Mouse (Mus musculus) MEL (cell line): ENCODE measurements at regions not wholly inside any gene's neighbourhood (a gene's known extent, or its start where the extent isn't known, plus 50 kb on each side); places are given as distances from the start of the nearest gene placed in this dataset.

Source experiments
- DNase-seq: peaks from one replicate; pipeline ENCODE4 v3.0.0; 2011; ENCODE audit warnings: low read depth, low spot score
- H3K27ac ChIP-seq: 2 replicates; pipeline ENCODE4 v1.5.1; 2012; ENCODE audit warnings: low read depth, mild to moderate bottlenecking, control low read depth, low read length, moderate library complexity; ENCODE audit not compliant: control insufficient read depth
- H3K27me3 ChIP-seq, 2 experiments: fragments of 150-350 bp in 1 of 2; sonication (generic) in 1 of 2; 2 replicates each; pipeline ENCODE4 v1.6.1; 2012; ENCODE audit warnings: low read length in 2 of 2, mild to moderate bottlenecking in 2 of 2, improper control_type of control experiment in 1 of 2, moderate library complexity in 1 of 2; ENCODE audit not compliant: insufficient read depth in 2 of 2, control insufficient read depth in 1 of 2
- H3K36me3 ChIP-seq, 2 experiments: 2 replicates each; pipeline ENCODE4 v1.6.1; 2012 to 2014; ENCODE audit warnings: low read length in 2 of 2, improper control_type of control experiment in 1 of 2, inconsistent platforms in 1 of 2, mild to moderate bottlenecking in 1 of 2; ENCODE audit not compliant: insufficient read depth in 2 of 2, control insufficient read depth in 1 of 2
- H3K4me1 ChIP-seq, 2 experiments: fragments of 150-350 bp in 1 of 2; sonication (generic) in 1 of 2; 2 replicates each; pipeline ENCODE4 v1.6.1; 2012; ENCODE audit warnings: low read length in 2 of 2, improper control_type of control experiment in 1 of 2, mild to moderate bottlenecking in 1 of 2; ENCODE audit not compliant: insufficient read depth in 2 of 2, control insufficient read depth in 1 of 2
- H3K4me3 ChIP-seq, 2 experiments: fragments of 150-350 bp in 1 of 2; sonication (generic) in 1 of 2; 2 replicates each; pipeline ENCODE4 v1.5.1; 2012; ENCODE audit warnings: low read depth in 2 of 2, low read length in 2 of 2, mild to moderate bottlenecking in 2 of 2, moderate library complexity in 2 of 2, control low read depth in 1 of 2, improper control_type of control experiment in 1 of 2; ENCODE audit not compliant: control insufficient read depth in 1 of 2, insufficient read depth in 1 of 2
- H3K79me2 ChIP-seq: 2 replicates; pipeline ENCODE4 v1.6.1; 2012; ENCODE audit warnings: mild to moderate bottlenecking, low read length, moderate library complexity; ENCODE audit not compliant: control insufficient read depth, poor library complexity, insufficient read depth
- H3K9ac ChIP-seq: 2 replicates; pipeline ENCODE4 v1.6.1; 2012; ENCODE audit warnings: low read depth, mild to moderate bottlenecking, control low read depth, low read length, moderate library complexity; ENCODE audit not compliant: control insufficient read depth, poor library complexity, severe bottlenecking
- H3K9me3 ChIP-seq: fragments of 150-350 bp; sonication (generic); replicated peaks from 2 replicates; pipeline ENCODE4 v1.6.1; 2012; ENCODE audit warnings: mild to moderate bottlenecking, low read length, improper control_type of control experiment, moderate library complexity; ENCODE audit not compliant: insufficient read depth
- BHLHE40 ChIP-seq: IDR thresholded peaks from 2 replicates; pipeline ENCODE4 v1.6.1; 2012; ENCODE audit warnings: low read depth, mild to moderate bottlenecking, inconsistent platforms, low read length, improper control_type of control experiment, borderline replicate concordance
- CHD1 ChIP-seq: IDR thresholded peaks from 2 replicates; pipeline ENCODE4 v1.6.1; 2012; ENCODE audit warnings: low read depth, mild to moderate bottlenecking, inconsistent platforms, low read length, improper control_type of control experiment
- CHD2 ChIP-seq: IDR thresholded peaks from 2 replicates; pipeline ENCODE4 v1.6.1; 2011; ENCODE audit warnings: low read length, improper control_type of control experiment
- CTCF ChIP-seq, 3 experiments: IDR thresholded peaks in 2 of 3; conservative IDR thresholded peaks in 1 of 3; 2 replicates each; pipeline ENCODE4 v1.5.1; 2011 to 2012; ENCODE audit warnings: low read length in 3 of 3, low read depth in 2 of 3, mild to moderate bottlenecking in 2 of 3, improper control_type of control experiment in 1 of 3, inconsistent platforms in 1 of 3, mixed read lengths in 1 of 3, moderate library complexity in 1 of 3; ENCODE audit not compliant: control insufficient read depth in 1 of 3, insufficient read depth in 1 of 3, poor library complexity in 1 of 3, severe bottlenecking in 1 of 3
- E2F4 ChIP-seq: IDR thresholded peaks from 2 replicates; pipeline ENCODE4 v1.6.1; 2011; ENCODE audit warnings: low read depth, low read length, improper control_type of control experiment, borderline replicate concordance
- KAT2A ChIP-seq: conservative IDR thresholded peaks from 2 replicates; pipeline ENCODE4 v1.6.1; 2012; ENCODE audit warnings: low read depth, low read length, improper control_type of control experiment, inconsistent platforms
- MEF2A ChIP-seq: IDR thresholded peaks from 2 replicates; pipeline ENCODE4 v1.6.1; 2014; ENCODE audit warnings: low read depth, mild to moderate bottlenecking, inconsistent platforms, low read length, improper control_type of control experiment; ENCODE audit not compliant: poor library complexity, insufficient replicate concordance, severe bottlenecking; ENCODE audit errors: extremely low read depth
- RAD21 ChIP-seq: IDR thresholded peaks from 2 replicates; pipeline ENCODE4 v1.6.1; 2011; ENCODE audit warnings: mild to moderate bottlenecking, low read depth, low read length, improper control_type of control experiment
- SMC3 ChIP-seq: IDR thresholded peaks from 2 replicates; pipeline ENCODE4 v1.6.1; 2011; ENCODE audit warnings: low read depth, low read length, improper control_type of control experiment
- TAL1 ChIP-seq: IDR thresholded peaks from 2 replicates; pipeline ENCODE4 v1.6.1; 2012; ENCODE audit warnings: mild to moderate bottlenecking, inconsistent platforms, low read length, moderate library complexity, mixed read lengths
- ZC3H11A ChIP-seq: IDR thresholded peaks from 2 replicates; pipeline ENCODE4 v1.6.1; 2012; ENCODE audit warnings: low read depth, mild to moderate bottlenecking, inconsistent platforms, low read length, improper control_type of control experiment
- ZMIZ1 ChIP-seq: IDR thresholded peaks from 2 replicates; pipeline ENCODE4 v1.6.1; 2012; ENCODE audit warnings: low read depth, mild to moderate bottlenecking, inconsistent platforms, low read length, improper control_type of control experiment, moderate library complexity

- Histone ChIP-seq H3K27me3 (no peaks in the 10 kb centered on the region), H3K36me3 (no peaks in the 10 kb centered on the region), H3K79me2 (no peaks in the 10 kb centered on the region), H3K27ac (no peak overlapping the region), H3K4me3 (no peak overlapping the region), H3K9me3 (no peaks in the 10 kb centered on the region), H3K4me1 (no peaks in the 10 kb centered on the region), H3K9ac (no peak overlapping the region)
- TF ChIP-seq TAL1: no peak
- peak; percentile 30 to 61 (median 51) for TF ChIP-seq CTCF (IDR thresholded peaks at IDR 0.05 in 2 of 3, conservative IDR thresholded peaks at IDR 0.05 in 1 of 3; ENCODE audit: control insufficient read depth in 1 of 3, insufficient read depth in 1 of 3, low read depth in 2 of 3, low read length in 3 of 3, poor library complexity in 1 of 3, severe bottlenecking in 1 of 3)
- TF ChIP-seq MEF2A: no peak
- TF ChIP-seq RAD21: peak; percentile 60
- TF ChIP-seq BHLHE40: no peak
- peak; percentile 69 for TF ChIP-seq SMC3
- peak; percentile 52 for TF ChIP-seq ZC3H11A
- DNase-seq: peak; percentile 44
These were observed 51.1 kb upstream of the Atic start for GRCm38 (mm10) chr1:71505898-71506297.

DNA sequence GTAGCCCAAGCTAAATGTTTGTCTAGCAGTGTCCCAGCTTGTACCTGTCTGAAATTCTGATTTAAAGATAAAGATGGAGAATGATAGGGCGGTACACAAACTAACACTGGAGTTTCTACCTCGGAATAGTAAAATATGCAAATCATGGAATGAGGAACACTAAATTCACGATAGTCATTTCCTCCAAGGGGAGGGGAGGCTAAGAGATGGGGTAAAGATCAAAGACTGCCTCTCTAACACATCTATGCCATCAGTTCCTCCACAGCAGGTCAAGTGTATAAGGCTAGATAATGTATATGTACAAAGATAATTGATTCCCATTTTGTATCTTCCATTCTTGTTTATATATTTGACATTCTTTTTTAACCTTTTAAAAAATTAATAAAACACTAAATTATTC is 50.4 kb upstream of the Atic start:
- Histone ChIP-seq H3K36me3 (no peaks in the 10 kb centered on the region), H3K27ac (no peak overlapping the region), H3K27me3 (no peaks in the 10 kb centered on the region), H3K79me2 (no peaks in the 10 kb centered on the region), H3K4me1 (no peaks in the 10 kb centered on the region), H3K4me3 (no peak overlapping the region), H3K9ac (no peak overlapping the region), H3K9me3 (no peaks in the 10 kb centered on the region)
- DNase-seq: no peak
- TF ChIP-seq CHD2: no peak
- TF ChIP-seq KAT2A: no peak
- no peak for TF ChIP-seq ZMIZ1
- no peak for TF ChIP-seq MEF2A
- TF ChIP-seq CHD1: no peak
- TF ChIP-seq BHLHE40: no peak
- no peak for TF ChIP-seq E2F4
